Mouse (Mus musculus): ENCODE measurements around the gene Ndel1. TPM values are rescaled to one million over a fixed set of nuclear protein-coding genes. Genes with fewer than 3 reads are reported as not detected.

Gene Ndel1
- polyA plus RNA-seq, 1 experiment from 2014 or later, result 69.5 TPM

GRCm38 (mm10) chr11:68785813-68786212 is 85.8 kb downstream of the Ndel1 start:
- ATAC-seq, result no peak
- H3K4me1 ChIP-seq (replicated peaks), result no peaks in the 10 kb centered on the region
- H3K36me3 ChIP-seq, result peaks cover 35% of the 10 kb centered on the region
- no peak overlapping the region for H3K9ac ChIP-seq
- no peaks in the 10 kb centered on the region for H3K9me3 ChIP-seq
- H3K27ac ChIP-seq, result no peak overlapping the region
- H3K4me3 ChIP-seq (replicated peaks), result no peak overlapping the region
- 77% methylated on average over 8 of the region's 8 CpGs for WGBS
- no peak overlapping the region for H3K4me2 ChIP-seq (replicated peaks)
- H3K27me3 ChIP-seq (replicated peaks), result no peaks in the 10 kb centered on the region

- Histone ChIP-seq H3K36me3 (peaks cover 24% of the 10 kb centered on the region), H3K4me3 (replicated peaks) (no peak overlapping the region), H3K9ac (no peak overlapping the region), H3K4me2 (replicated peaks) (no peak overlapping the region), H3K27ac (no peak overlapping the region), H3K9me3 (no peaks in the 10 kb centered on the region), H3K27me3 (replicated peaks) (no peaks in the 10 kb centered on the region), H3K4me1 (replicated peaks) (0 out of 2 replicates have a peak, but pooled peaks cover 2% of the 10 kb centered on the region)
- ATAC-seq, result no peak
- 89% methylated on average over 9 of the region's 9 CpGs for WGBS
Measured at GRCm38 (mm10) chr11:68782336-68782735, 89.3 kb downstream of the Ndel1 start.

- Histone ChIP-seq H3K36me3 (peaks cover 24% of the 10 kb centered on the region), H3K4me1 (replicated peaks) (0 out of 2 replicates have a peak, but pooled peaks cover 2% of the 10 kb centered on the region), H3K27ac (no peak overlapping the region), H3K9ac (no peak overlapping the region), H3K4me2 (replicated peaks) (no peak overlapping the region), H3K4me3 (replicated peaks) (no peak overlapping the region), H3K27me3 (replicated peaks) (no peaks in the 10 kb centered on the region), H3K9me3 (no peaks in the 10 kb centered on the region)
- WGBS, result 67% methylated on average over 14 of the region's 14 CpGs
- no peak for ATAC-seq
Measured at GRCm38 (mm10) chr11:68780466-68781114, 91.1 kb downstream of the Ndel1 start.

GRCm38 (mm10) chr11:68779735-68780465 is 91.8 kb downstream of the Ndel1 start:
- no peak overlapping the region for H3K4me2 ChIP-seq (replicated peaks)
- no peaks in the 10 kb centered on the region for H3K27me3 ChIP-seq (replicated peaks)
- WGBS, result 85% methylated on average over 10 of the region's 10 CpGs
- no peak for ATAC-seq
- no peaks in the 10 kb centered on the region for H3K9me3 ChIP-seq
- H3K9ac ChIP-seq, result no peak overlapping the region
- peaks cover 18% of the 10 kb centered on the region for H3K36me3 ChIP-seq
- H3K4me3 ChIP-seq (replicated peaks), result no peak overlapping the region
- H3K27ac ChIP-seq, result no peak overlapping the region
- H3K4me1 ChIP-seq (replicated peaks), result 0 out of 2 replicates have a peak, but pooled peaks cover 2% of the 10 kb centered on the region

GRCm38 (mm10) chr11:68778855-68779254 is 92.8 kb downstream of the Ndel1 start:
- Histone ChIP-seq H3K27ac (no peak overlapping the region), H3K36me3 (peaks cover 18% of the 10 kb centered on the region), H3K9ac (no peak overlapping the region), H3K4me1 (replicated peaks) (0 out of 2 replicates have a peak, but pooled peaks cover 2% of the 10 kb centered on the region), H3K4me2 (replicated peaks) (no peak overlapping the region), H3K9me3 (no peaks in the 10 kb centered on the region), H3K4me3 (replicated peaks) (no peak overlapping the region), H3K27me3 (replicated peaks) (no peaks in the 10 kb centered on the region)
- ATAC-seq, result no peak

GRCm38 (mm10) chr11:68777933-68778332 is 93.7 kb downstream of the Ndel1 start:
- peaks cover 10% of the 10 kb centered on the region for H3K36me3 ChIP-seq

GRCm38 (mm10) chr11:68776147-68776655 is 95.5 kb downstream of the Ndel1 start:
- no peak for ATAC-seq
- no peak overlapping the region for H3K27ac ChIP-seq
- H3K4me2 ChIP-seq (replicated peaks), result no peak overlapping the region
- no peak overlapping the region for H3K9ac ChIP-seq
- no peaks in the 10 kb centered on the region for H3K9me3 ChIP-seq
- 82% methylated on average over 7 of the region's 7 CpGs for WGBS
- no peak overlapping the region for H3K4me3 ChIP-seq (replicated peaks)
- H3K27me3 ChIP-seq (replicated peaks), result no peaks in the 10 kb centered on the region
- H3K36me3 ChIP-seq, result peaks cover 7% of the 10 kb centered on the region; the same call in 1 of the 2 replicates
- H3K4me1 ChIP-seq (replicated peaks), result 0 out of 2 replicates have a peak, but pooled peaks cover 2% of the 10 kb centered on the region

More at GRCm38 (mm10) chr11:68777933-68778332, 93.7 kb downstream of the Ndel1 start:
- H3K4me3 ChIP-seq (replicated peaks), result no peak overlapping the region
- no peaks in the 10 kb centered on the region for H3K9me3 ChIP-seq
- WGBS, result 83% methylated on average over 11 of the region's 11 CpGs
- no peak for ATAC-seq
- H3K4me1 ChIP-seq (replicated peaks), result 0 out of 2 replicates have a peak, but pooled peaks cover 2% of the 10 kb centered on the region
- H3K27me3 ChIP-seq (replicated peaks), result no peaks in the 10 kb centered on the region
- no peak overlapping the region for H3K27ac ChIP-seq
- no peak overlapping the region for H3K4me2 ChIP-seq (replicated peaks)
- no peak overlapping the region for H3K9ac ChIP-seq

Other genes starting within 250 kb of the Ndel1 start
- 68.2 and 70.4 TPM in 2 replicates for gene Myh10, start 180.3 kb downstream of the Ndel1 start, polyA plus RNA-seq (2015; fragmentation: Nextera tagmentation; extraction: Ambion mirVana)
- 0.06 and 0.10 TPM in 2 replicates for gene Rnf222, start 16.7 kb upstream of the Ndel1 start, polyA plus RNA-seq (2015; fragmentation: Nextera tagmentation; extraction: Ambion mirVana)
- 1,017 and 1,034 TPM in 2 replicates for gene Rpl26, start 29.7 kb upstream of the Ndel1 start, polyA plus RNA-seq (2015; fragmentation: Nextera tagmentation; extraction: Ambion mirVana)
- not detected in 2 replicates for gene Odf4, start 55.2 kb upstream of the Ndel1 start, polyA plus RNA-seq (2015; fragmentation: Nextera tagmentation; extraction: Ambion mirVana)
- gene Arhgef15, start 85.6 kb upstream of the Ndel1 start, polyA plus RNA-seq (2015; fragmentation: Nextera tagmentation; extraction: Ambion mirVana), result 8.1 and 8.6 TPM in 2 replicates
- gene Slc25a35, start 96.3 kb upstream of the Ndel1 start, polyA plus RNA-seq (2015; fragmentation: Nextera tagmentation; extraction: Ambion mirVana), result 2.7 and 2.8 TPM in 2 replicates
- gene Rangrf, start 103.3 kb upstream of the Ndel1 start, polyA plus RNA-seq (2015; fragmentation: Nextera tagmentation; extraction: Ambion mirVana), result 61.4 and 62.2 TPM in 2 replicates
- gene Pfas, start 136.6 kb upstream of the Ndel1 start, polyA plus RNA-seq (2015; fragmentation: Nextera tagmentation; extraction: Ambion mirVana), result 29.7 and 32.1 TPM in 2 replicates
- gene Ctc1, start 144.1 kb upstream of the Ndel1 start, polyA plus RNA-seq (2015; fragmentation: Nextera tagmentation; extraction: Ambion mirVana), result 35.1 and 38.6 TPM in 2 replicates
- gene Aurkb, start 173.8 kb upstream of the Ndel1 start, polyA plus RNA-seq (2015; fragmentation: Nextera tagmentation; extraction: Ambion mirVana), result 133 and 135 TPM in 2 replicates
- gene Borcs6, start 187.9 kb upstream of the Ndel1 start, polyA plus RNA-seq (2015; fragmentation: Nextera tagmentation; extraction: Ambion mirVana), result 8.6 and 8.9 TPM in 2 replicates
- 43.7 and 47.6 TPM in 2 replicates for gene Tmem107, start 198.9 kb upstream of the Ndel1 start, polyA plus RNA-seq (2015; fragmentation: Nextera tagmentation; extraction: Ambion mirVana)
- gene Vamp2, start 216.6 kb upstream of the Ndel1 start, polyA plus RNA-seq (2015; fragmentation: Nextera tagmentation; extraction: Ambion mirVana), result 61.8 and 64.2 TPM in 2 replicates
- 11.9 and 15.6 TPM in 2 replicates for gene Per1, start 223.4 kb upstream of the Ndel1 start, polyA plus RNA-seq (2015; fragmentation: Nextera tagmentation; extraction: Ambion mirVana)
- gene Hes7, start 248.5 kb upstream of the Ndel1 start, polyA plus RNA-seq (2015; fragmentation: Nextera tagmentation; extraction: Ambion mirVana), result 0.62 and 0.70 TPM in 2 replicates

Measured in intestine, embryonic 15.5 days (tissue).